Mouse (Mus musculus) cortical plate, adult 2 months (tissue): Measurements from ENCODE around the gene Lrrc4b.

Experiments used
- CTCF ChIP-seq: fragments of 200-500 bp; IDR thresholded peaks from 2 replicates; pipeline ENCODE4 v1.5.1; 2011; ENCODE audit warnings: mild to moderate bottlenecking, control low read depth, low read length; ENCODE audit not compliant: insufficient read depth; ENCODE audit errors: extremely low read depth
- POLR2A ChIP-seq: fragments of 200-500 bp; IDR thresholded peaks from 2 replicates; pipeline ENCODE4 v1.6.1; 2011; ENCODE audit warnings: mild to moderate bottlenecking, low read length, control low read depth; ENCODE audit not compliant: insufficient read depth; ENCODE audit errors: extremely low read depth

DNA sequence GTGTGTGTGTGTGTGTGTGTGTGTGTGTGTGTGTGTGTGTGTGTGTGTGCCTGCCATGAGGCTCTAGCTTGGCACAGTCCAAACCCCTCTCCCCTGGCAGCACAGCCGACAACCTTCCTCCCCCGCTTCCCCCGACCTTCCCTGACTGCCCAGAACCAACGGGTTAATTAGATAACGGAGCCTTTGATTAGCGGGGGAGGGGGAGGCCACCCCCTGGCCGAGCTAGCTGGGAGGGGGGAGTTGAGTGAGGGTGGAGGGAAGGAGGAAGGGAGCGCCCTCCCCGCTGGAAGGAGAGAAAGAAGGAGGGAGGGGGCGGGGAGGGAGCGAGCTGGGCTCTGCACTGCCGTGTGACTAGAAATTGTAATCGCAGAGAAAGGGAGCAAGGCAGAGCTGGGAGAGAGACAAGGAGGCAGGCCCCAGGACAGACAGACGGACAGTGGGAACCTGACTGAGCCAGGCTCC is 12.9 kb downstream of the Lrrc4b start:
- TF ChIP-seq CTCF = no peak
- peak; percentile 92 for TF ChIP-seq POLR2A
